Mouse (Mus musculus) lung, postnatal 10 days (tissue): ENCODE measurements around the gene Hoxc9.

ENCODE experiments used
- DNase-seq: peaks from one replicate; pipeline ENCODE4 v3.0.0; 2021

Gene Hoxc9

DNA sequence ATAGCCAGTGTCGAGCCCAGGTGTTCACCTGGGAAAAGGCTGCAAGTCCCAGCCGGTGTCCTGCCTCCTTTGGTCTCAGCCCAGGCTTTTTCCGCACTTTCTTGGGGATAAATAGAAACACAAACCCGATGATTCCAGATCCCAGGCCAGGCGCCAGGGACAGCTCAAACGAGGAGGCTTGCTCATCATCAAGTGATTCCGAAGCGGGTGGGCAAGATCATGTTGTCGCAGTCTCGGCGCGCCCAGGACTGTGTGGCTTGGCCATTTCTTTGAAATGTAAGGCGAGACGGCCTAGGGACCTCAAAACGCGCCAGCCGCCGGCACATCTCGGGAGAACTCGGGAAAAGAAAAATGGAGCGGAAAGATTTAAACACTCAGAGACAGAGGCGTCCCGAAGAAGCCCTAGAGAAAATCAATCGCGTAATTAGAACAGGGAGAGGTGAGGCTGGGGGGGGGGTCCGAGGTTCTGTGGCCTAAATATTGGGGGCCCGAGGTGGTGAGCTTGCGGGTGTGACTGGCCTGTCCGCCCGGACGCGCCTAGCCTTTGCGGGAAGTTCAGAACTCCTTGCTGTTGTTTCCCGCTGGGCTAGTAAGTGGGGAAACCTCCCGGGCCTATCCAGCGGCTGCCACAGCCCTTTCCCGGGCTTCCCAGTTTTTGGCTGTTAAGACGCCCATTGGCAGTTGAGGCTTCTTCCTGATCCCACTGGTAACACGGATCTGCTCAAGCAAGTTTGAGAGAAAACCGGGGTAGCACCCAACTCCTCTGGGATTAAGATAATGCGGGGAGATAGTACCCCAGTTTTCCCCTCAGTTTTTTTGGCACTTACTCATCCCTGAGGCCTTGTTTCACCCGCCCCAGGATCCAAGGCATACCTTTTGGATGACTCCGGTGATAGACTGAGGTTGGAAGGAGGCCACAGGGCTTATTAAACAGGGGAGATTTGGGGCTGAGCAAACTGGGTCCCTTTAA lies 51.3 kb downstream of the Hoxc9 start:
- no peak for DNase-seq

DNA sequence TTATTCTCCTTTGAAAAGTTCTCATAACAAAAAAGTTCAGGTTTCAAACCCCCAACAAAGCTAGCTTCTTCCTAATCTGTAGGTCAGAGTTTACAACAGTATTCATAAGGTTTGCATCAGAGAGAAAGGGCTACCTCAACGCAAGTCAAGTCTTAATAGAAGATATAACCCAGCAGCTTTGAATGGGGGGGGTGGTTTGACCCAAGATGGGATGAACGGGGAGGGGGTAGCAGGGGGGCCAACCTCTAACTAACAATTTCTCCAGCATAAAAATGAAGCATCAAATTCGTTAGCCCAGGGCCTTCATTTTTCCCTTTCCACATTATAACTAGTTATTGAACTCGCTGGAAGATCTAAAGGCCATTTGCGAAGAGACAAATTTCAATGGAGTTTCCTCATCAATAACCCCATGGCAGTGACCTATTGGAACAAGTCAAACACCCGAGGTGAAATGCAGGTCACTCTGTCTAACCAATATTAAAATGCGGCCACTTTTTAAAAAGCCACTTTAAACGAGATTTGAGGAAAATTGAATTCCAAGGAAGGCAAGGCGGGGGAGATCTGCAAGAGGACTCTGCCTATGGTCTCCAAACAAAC lies 52.8 kb downstream of the Hoxc9 start:
- no peak for DNase-seq

DNA sequence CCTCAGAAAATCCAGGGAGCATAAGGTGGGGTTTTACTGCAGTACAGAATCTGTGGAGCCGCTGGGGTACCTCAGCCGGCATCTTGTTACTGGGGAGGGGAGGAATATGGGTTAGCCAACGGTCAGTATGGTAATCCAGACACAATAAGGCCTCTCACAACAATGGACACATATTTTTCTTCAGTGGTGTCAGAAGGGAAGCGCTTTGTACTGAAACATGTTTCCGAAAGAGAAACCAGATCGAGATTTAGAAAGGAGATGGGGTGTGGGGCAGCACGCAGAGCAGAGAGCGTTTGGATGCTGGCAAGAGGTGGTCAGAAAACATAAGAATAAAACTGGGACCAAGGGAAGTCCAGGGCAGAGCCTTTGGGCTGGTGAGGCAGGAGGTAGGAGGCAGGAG lies 53.9 kb downstream of the Hoxc9 start:
- no peak for DNase-seq

- DNase-seq: no peak
These were observed 55.9 kb downstream of the Hoxc9 start for GRCm38 (mm10) chr15:103032167-103032566.

DNA sequence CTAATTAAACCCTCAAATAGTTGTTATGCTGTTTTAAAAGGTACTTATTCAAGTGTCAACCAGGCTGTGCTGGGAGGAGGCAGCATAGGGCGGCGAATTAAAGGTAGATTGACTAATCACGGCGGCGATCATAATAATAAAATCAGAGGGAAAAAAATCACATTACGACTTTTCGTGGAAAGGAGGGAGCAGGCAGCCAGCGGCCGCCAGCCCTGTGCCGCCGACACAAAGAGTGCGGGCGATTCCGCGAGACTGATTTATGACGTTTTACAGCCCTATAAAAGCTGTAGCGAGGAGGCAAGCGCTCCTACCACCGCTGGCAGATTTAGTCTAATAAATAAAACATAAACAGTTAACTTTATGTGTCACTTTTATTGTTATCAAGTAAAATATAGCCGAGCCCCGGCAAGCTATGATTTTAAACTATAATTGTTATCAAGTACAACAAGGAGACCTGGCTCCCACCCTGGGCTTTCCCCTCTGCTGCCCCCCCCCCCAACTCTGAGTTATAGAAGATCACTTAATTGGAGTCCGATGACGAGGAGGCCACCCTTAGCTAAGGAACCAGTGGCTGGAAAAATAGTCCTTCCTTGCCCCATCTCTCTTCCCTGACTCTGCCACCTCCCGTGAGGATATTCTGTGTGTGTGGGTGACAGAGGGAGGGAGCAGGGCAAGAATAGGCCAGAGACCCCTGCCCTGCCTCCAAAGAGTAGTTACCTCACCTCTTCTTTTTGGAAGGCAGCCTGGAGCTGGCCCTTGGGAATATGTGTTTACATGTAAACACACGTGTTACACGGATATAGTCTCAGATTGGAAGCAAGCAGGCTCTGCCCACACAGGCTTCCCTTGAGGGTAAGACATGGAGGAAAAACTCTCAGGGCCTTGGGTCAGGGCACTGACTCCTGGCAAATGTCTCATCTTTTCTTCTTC lies 56.7 kb downstream of the Hoxc9 start:
- DNase-seq: no peak

DNA sequence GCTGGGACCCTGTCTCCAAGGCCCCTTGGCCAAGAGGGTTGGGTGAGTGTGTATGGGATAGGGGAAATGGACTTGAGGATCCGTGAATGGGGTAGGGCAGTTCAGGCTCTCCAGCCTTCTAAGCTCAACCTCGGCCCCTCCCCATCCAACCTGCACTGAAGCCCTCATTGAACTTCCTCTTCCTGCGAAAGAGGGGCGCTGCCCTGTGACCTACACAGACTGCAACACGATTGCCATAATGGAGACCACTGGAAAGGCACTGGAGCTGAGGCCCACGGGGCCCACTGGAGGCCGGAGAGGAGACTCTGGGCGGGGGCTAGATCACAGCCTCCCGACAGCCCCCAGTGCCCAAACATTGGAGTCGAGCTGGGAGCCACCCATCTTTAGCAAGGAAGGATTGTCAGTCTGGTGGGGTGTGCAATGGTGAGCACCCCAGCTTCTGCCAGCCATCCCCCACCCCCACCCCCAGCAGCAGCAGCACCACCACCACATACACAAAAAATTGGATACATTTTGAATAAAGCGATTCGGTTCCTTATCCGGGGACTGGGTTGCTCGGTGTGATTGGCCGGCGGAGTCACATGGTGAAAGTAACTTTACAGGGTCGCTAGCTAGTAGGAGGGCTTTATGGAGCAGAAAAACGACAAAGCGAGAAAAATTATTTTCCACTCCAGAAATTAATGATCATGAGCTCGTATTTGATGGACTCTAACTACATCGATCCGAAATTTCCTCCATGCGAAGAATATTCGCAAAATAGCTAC lies 58.0 kb downstream of the Hoxc9 start:
- DNase-seq: no peak
